In the genomic region with DNA sequence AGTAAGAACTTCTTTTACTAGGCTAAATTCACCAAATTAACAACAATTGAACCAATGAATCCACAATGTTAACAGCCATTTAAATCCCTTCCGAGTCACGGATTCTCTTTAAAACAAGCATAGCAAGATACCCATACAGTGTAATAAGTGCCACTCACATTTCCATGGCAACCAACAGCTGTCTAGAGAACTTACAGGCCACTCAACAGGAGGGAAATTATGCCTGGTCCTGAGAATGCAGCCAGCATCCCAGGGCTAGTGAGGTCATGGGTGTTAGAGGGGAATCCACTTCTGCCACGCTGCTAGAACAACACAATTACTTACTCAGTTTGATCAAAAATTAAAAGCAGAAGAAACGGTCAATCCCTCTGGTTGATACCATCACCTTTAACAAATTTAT, we compare ENCODE assay signal across 20 mouse cellular contexts.
DNase-seq lines count a peak whose midpoint lies in the region; ATAC-seq and TF ChIP-seq lines count a peak whose summit lies in the region.
"Had no signal": no experiment of that assay in that cellular context is flagged by ENCODE, and none has a peak within 500 bp of the region (broad histone marks: within the 10 kb centered on the region; RNA-seq: fewer than 3 reads in every experiment).

No protein-coding gene starts in this region.

- H3K27me3 ChIP-seq in forebrain, embryonic 14.5 days (replicated peaks; ENCODE audit: control insufficient read depth, insufficient read depth, low read length) = no peaks in the 10 kb centered on the region
- H3K27me3 ChIP-seq in hindbrain, postnatal 0 days (ENCODE audit: insufficient read depth, low read length) = no peaks in the 10 kb centered on the region
- no peaks in the 10 kb centered on the region for H3K27me3 ChIP-seq in neural tube, embryonic 11.5 days (ENCODE audit: control insufficient read depth, insufficient read depth, low read length)
- H3K27me3 ChIP-seq in kidney, embryonic 15.5 days = no peaks in the 10 kb centered on the region
- H3K27me3 ChIP-seq: Patski had no signal

- no peak overlapping the region for H3K9ac ChIP-seq in forebrain, embryonic 14.5 days (ENCODE audit: low read length)
- H3K9ac ChIP-seq in hindbrain, postnatal 0 days (replicated peaks; ENCODE audit: low read length) = no peak overlapping the region
- H3K9ac ChIP-seq in neural tube, embryonic 11.5 days (ENCODE audit: low read length) = no peak overlapping the region
- H3K9ac ChIP-seq in kidney, embryonic 15.5 days = no peak overlapping the region
- H3K9ac ChIP-seq: embryonic facial prominence, embryonic 12.5 days had no signal

- no peaks in the 10 kb centered on the region for H3K36me3 ChIP-seq in forebrain, embryonic 14.5 days (ENCODE audit: control insufficient read depth, insufficient read depth, low read length)
- H3K36me3 ChIP-seq in hindbrain, postnatal 0 days (ENCODE audit: insufficient read depth, low read length) = no peaks in the 10 kb centered on the region
- no peaks in the 10 kb centered on the region for H3K36me3 ChIP-seq in neural tube, embryonic 11.5 days (ENCODE audit: control insufficient read depth, insufficient read depth, low read length)
- no peaks in the 10 kb centered on the region for H3K36me3 ChIP-seq in kidney, embryonic 15.5 days
- H3K36me3 ChIP-seq: embryonic facial prominence, embryonic 12.5 days; heart, embryonic 10.5 days had no signal

- intact Hi-C loops in heart, postnatal 25 days (cut with DNase I) = no loop called here

- WGBS in forebrain, embryonic 14.5 days = 12% methylated on average over 4 of the region's 4 CpGs
- WGBS in hindbrain, postnatal 0 days = 16% methylated on average over 4 of the region's 4 CpGs
- WGBS in neural tube, embryonic 11.5 days = 17% methylated on average over 4 of the region's 4 CpGs
- 68% methylated on average over 4 of the region's 4 CpGs for WGBS in kidney, embryonic 15.5 days

- no peak overlapping the region for H3K4me3 ChIP-seq in forebrain, embryonic 14.5 days (ENCODE audit: low read depth, low read length)
- no peak overlapping the region for H3K4me3 ChIP-seq in hindbrain, postnatal 0 days (ENCODE audit: low read length)
- H3K4me3 ChIP-seq in neural tube, embryonic 11.5 days (ENCODE audit: low read depth, low read length) = no peak overlapping the region
- H3K4me3 ChIP-seq in kidney, embryonic 15.5 days (replicated peaks) = no peak overlapping the region
- H3K4me3 ChIP-seq: embryonic facial prominence, embryonic 12.5 days; heart, embryonic 10.5 days; myocyte had no signal

- no peaks in the 10 kb centered on the region for H3K9me3 ChIP-seq in forebrain, embryonic 14.5 days (replicated peaks; ENCODE audit: control insufficient read depth, low read length)
- no peaks in the 10 kb centered on the region for H3K9me3 ChIP-seq in hindbrain, postnatal 0 days (ENCODE audit: low read length)
- no peaks in the 10 kb centered on the region for H3K9me3 ChIP-seq in neural tube, embryonic 11.5 days (ENCODE audit: control insufficient read depth, low read length)
- H3K9me3 ChIP-seq in kidney, embryonic 15.5 days (replicated peaks) = no peaks in the 10 kb centered on the region
- H3K9me3 ChIP-seq: embryonic facial prominence, embryonic 12.5 days; heart, embryonic 10.5 days had no signal

- ATAC-seq in forebrain, embryonic 14.5 days = peak; percentile 61; the same call in 1 of the 2 replicates
- ATAC-seq in hindbrain, postnatal 0 days = peak; percentile 74
- ATAC-seq in neural tube, embryonic 11.5 days (ENCODE audit: insufficient read depth, low FRiP score, low TSS enrichment) = peak; percentile 93
- ATAC-seq in kidney, embryonic 15.5 days (replicated peaks; ENCODE audit: low FRiP score) = no peak
- ATAC-seq: CD4-positive, CD25-positive, alpha-beta regulatory T cell, adult 4 months; Patski had no signal

- H3K27ac ChIP-seq in forebrain, embryonic 14.5 days (ENCODE audit: low read depth, low read length) = no peak overlapping the region
- no peak overlapping the region for H3K27ac ChIP-seq in hindbrain, postnatal 0 days
- no peak overlapping the region for H3K27ac ChIP-seq in neural tube, embryonic 11.5 days (ENCODE audit: low read depth, low read length)
- no peak overlapping the region for H3K27ac ChIP-seq in kidney, embryonic 15.5 days
- H3K27ac ChIP-seq: embryonic facial prominence, embryonic 12.5 days; heart, embryonic 10.5 days; kidney, postnatal 0 days had no signal

- peak; percentile 72 for DNase-seq in embryo, embryonic 11 days
- DNase-seq in forebrain, embryonic 14.5 days (ENCODE audit: low spot score) = peak; percentile 63
- peak; percentile 35 for DNase-seq in hindbrain, postnatal 0 days (ENCODE audit: low spot score)
- peak; percentile 61 for DNase-seq in neural tube, embryonic 11.5 days (ENCODE audit: low spot score)
- DNase-seq in kidney, postnatal 4 days = no peak
- DNase-seq in kidney, postnatal 36 days = no peak
- no peak for DNase-seq in heart, postnatal 25 days (ENCODE audit: low spot score)
- DNase-seq: adrenal gland, postnatal 10 days; layer of hippocampus, postnatal 36 days; lung, postnatal 10 days; right cerebral cortex, postnatal 4 days; thymus, postnatal 4 days had no signal

- TF ChIP-seq CTCF in hindbrain, postnatal 0 days (IDR thresholded peaks at IDR 0.05; ENCODE audit: low read depth) = no peak

- peaks cover 8% of the 10 kb centered on the region for H3K4me1 ChIP-seq in forebrain, embryonic 14.5 days (ENCODE audit: control insufficient read depth, insufficient read depth, low read length)
- no peaks in the 10 kb centered on the region for H3K4me1 ChIP-seq in hindbrain, postnatal 0 days (ENCODE audit: insufficient read depth, low read length)
- no peaks in the 10 kb centered on the region for H3K4me1 ChIP-seq in neural tube, embryonic 11.5 days (ENCODE audit: control insufficient read depth, insufficient read depth, low read length)
- H3K4me1 ChIP-seq in kidney, embryonic 15.5 days = no peaks in the 10 kb centered on the region
- H3K4me1 ChIP-seq: embryonic facial prominence, embryonic 12.5 days; heart, embryonic 10.5 days had no signal

- no peak overlapping the region for H3K4me2 ChIP-seq in forebrain, embryonic 14.5 days (ENCODE audit: low read length)
- H3K4me2 ChIP-seq in hindbrain, postnatal 0 days (ENCODE audit: low read depth, low read length) = no peak overlapping the region
- no peak overlapping the region for H3K4me2 ChIP-seq in neural tube, embryonic 11.5 days (ENCODE audit: low read depth)
- no peak overlapping the region for H3K4me2 ChIP-seq in kidney, embryonic 15.5 days
- H3K4me2 ChIP-seq: embryonic facial prominence, embryonic 12.5 days; liver, embryonic 11.5 days had no signal

Comparison
In these comparisons a context has a peak if more than half of its experiments do, and no peak if none do; other contexts are left out.
1. DNase-seq: peak in embryo, embryonic 11 days (single experiment), forebrain, embryonic 14.5 days (single experiment), hindbrain, postnatal 0 days (single experiment) and neural tube, embryonic 11.5 days (single experiment); none in kidney, postnatal 4 days (0 of 2), kidney, postnatal 36 days (0 of 2) and heart, postnatal 25 days (single experiment).